Mouse (Mus musculus) G1E (cell line): ENCODE measurements around the gene Ttc28.

ENCODE experiments used
- CTCF ChIP-seq: IDR thresholded peaks from 2 replicates; pipeline ENCODE4 v1.5.1; 2012; ENCODE audit warnings: low read depth, low read length, inconsistent platforms, mixed read lengths
- GATA1 ChIP-seq: IDR thresholded peaks from 2 replicates; pipeline ENCODE4 v1.6.1; 2012; ENCODE audit warnings: borderline replicate concordance, low read length, inconsistent platforms, mixed read lengths

GRCm38 (mm10) chr5:110841046-110841862 lies 38.3 kb upstream of the Ttc28 start:
- TF ChIP-seq GATA1 (no peak), CTCF (no peak)
